Mouse (Mus musculus) adrenal gland, postnatal 25 days (tissue): ENCODE results near the gene Krtap13. TPM values are rescaled to one million over a fixed set of nuclear protein-coding genes. Genes with fewer than 3 reads are reported as not detected.
"Not testable (repeated sequence)": the region's sequence is repeated elsewhere in the genome, so short reads cannot be mapped to it uniquely, and the experiment has no call there.

Experiments used
- DNase-seq: peaks from one replicate; pipeline ENCODE4 v3.0.0; 2021; ENCODE audit warnings: mixed read lengths
- long read RNA-seq: library from polyadenylated mRNA; stranded (forward); transcript quantifications from one replicate; pipeline ENCODE4 v2.0.0, GENCODE M21; 2021
- total RNA-seq: library from RNA; stranded (reverse); gene quantifications from 2 replicates; pipeline ENCODE4 v1.2.3, GENCODE M21; 2021

Krtap13 gene
- not detected in 2 replicates for total RNA-seq
- long read RNA-seq, result 0 reads

DNA sequence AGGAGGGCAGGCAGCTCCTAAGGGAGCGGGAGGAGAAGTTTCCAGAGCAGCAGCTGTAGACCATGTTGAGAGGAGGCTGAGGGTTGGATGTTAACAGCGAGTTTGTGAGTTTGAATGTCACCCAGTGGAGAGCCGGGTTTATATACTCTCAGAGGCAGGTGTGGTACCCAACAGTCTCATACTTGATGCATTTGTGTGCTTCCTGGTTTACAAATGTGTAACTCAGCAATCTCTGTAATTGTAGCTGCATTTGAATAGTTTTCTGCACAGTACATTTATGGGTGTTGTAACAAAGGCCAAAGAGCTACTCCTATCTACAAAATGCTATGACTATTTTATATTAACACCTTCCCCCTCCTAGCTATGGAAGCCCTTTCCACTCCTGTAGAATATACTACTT lies at the start of gene Krtap13:
Gene Krtap13, minus strand, starts transcription at position 101 of the 400 bp plus-strand sequence.
- not testable (repeated sequence) for DNase-seq

DNA sequence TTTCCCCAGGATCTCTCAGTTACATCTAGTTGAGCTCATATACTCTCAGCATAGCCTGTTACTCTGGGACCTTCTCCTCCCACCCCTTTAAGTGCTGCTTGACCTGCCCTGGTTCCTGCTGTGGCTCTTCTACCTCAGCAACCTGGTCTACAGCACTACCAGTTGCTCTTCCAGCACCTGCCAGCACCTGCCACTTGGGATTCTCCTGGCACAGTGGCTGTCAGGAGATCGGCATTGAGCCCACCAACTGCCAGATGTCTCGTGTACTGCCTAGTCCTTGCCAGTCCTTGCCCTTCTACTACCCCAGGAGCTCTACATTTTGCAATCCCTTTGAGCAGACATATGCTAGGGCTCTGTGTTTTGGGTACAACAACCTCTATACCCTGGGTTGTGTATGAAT lies 35.4 kb upstream of the Krtap13 start:
- DNase-seq, result no peak

DNA sequence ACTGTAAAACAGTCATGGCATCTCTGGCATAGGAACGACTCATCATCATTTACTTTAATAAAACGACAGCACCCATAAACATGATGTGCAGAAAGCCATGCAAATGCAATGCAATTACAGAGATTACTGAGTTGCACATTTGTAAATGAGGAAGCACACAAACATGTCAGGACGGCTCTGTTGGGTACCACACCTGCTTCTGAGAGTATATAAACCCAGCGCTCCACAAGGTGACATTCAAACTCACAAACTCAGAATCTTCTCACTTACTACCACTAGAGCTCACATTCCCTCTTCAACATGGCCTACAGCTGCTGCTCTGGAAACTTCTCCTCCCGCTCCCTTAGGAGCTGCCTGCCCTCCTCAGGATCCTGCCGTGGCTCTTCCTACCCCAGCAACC lies 26.2 kb upstream of the Krtap13 start, which contains the start of gene Gm5965:
Gene Gm5965, plus strand, starts transcription at position 301 of the 400 bp plus-strand sequence.
- DNase-seq, result no peak

DNA sequence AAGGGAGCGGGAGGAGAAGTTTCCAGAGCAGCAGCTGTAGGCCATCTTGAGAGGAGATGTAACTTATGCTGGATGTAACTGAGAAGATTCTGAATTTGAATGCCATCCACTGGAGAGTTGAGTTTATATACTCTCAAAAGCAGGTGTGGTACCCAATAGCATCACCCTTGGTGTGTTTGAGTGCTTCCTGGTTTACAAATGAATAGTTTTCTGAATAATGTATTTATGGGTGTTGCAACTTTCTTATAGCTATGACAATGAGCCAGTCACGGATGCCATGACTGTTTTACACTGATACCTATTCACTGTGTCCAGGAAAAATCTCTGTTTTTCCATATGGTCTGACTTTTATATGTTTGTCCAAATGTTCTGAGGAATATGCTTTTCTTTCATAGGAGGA lies 22.7 kb upstream of the Krtap13 start, which contains the start of gene 2310057N15Rik:
Gene 2310057N15Rik, minus strand, starts transcription at position 101 of the 400 bp plus-strand sequence.
- DNase-seq, result no peak

DNA sequence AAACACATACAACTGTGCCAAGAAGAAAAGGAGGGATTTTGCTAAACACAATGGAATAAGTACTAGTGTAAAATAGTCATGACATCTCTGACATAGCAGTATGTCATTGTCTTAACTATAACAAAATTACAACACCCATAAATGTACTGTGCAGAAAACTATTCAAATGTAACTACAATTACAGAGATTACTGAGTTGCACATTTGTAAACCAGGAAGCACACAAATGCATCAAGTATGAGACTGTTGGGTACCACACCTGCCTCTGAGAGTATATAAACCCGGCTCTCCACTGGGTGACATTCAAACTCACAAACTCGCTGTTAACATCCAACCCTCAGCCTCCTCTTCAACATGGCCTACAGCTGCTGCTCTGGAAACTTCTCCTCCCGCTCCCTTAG lies 7.1 kb upstream of the Krtap13 start, which contains the start of gene 2310034C09Rik:
Gene 2310034C09Rik, plus strand, starts transcription at position 301 of the 400 bp plus-strand sequence.
- not testable (repeated sequence) for DNase-seq

GRCm38 (mm10) chr16:88747943-88748342 lies 3.5 kb downstream of the Krtap13 start:
- no peak for DNase-seq

DNA sequence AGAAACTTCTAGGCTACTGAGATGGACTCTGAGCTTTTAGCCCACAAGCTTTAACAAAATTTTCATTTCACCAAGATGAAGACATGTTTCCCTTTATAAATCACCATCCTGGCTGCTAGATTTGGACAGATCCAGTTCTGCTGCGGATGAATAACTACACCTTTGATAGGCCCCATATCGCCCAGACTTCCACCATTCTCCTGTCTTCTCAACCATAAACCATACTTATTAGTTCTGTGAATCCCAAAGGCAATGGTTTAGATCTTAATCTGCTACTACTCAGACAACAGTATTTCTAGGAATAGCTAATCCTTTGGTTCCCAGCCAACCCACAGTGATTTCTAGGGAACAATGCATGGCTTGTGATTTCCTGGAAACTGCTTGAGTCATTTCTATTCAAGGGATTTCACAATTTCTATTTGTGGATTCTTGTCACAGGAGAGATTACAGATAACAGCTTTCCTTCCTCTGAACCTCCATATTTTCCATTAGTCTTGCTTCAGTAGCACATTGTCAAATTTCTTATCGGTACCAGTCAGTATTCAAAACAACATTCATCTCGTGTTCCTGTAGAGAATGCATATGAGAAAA lies 6.6 kb downstream of the Krtap13 start:
- DNase-seq, result no peak

DNA sequence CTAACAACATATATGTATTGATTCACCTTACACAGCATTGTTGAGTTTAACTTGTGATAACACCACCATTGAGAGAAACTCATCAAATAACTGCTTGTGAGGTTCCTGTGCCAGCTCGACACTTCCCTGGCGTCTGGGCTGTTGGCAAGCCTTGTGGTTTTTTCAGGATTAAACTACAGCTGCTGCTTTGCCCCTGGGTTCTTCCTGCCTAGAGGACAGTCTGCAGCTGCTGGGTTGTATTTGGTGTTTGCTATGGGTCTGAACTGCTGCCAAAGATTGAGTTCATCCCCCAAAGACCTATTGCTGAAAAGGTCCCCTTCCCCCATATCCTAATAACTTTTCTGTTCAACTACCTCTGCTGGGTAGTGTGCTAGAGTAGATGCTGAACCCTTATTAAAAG lies 16.0 kb downstream of the Krtap13 start:
- DNase-seq, result no peak

DNA sequence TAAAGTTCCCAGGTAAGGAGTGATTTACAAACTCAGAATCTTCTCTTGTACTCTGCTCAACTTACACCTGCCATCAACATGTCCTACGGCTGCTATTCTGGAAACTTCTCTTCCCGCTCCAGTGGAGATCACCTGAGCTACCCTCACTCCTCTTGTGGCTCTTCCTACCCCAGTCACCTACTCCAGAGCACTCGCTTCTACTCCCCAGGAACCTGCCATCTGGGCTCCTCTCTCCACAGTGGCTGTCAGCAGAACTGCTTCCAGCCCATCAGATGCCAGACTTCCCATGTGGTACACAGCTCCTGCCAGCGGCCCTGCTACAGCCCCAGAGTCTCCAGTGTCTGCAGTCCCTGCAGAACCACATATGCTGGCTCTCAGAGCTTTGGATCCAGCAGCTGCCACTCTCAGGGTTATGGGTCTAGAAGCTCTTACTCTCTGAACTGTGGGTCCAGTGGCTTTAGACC lies 22.6 kb downstream of the Krtap13 start, which contains the start of gene Krtap13-1:
Gene Krtap13-1, plus strand, starts transcription at position 51 of the 464 bp plus-strand sequence.
- no peak for DNase-seq

GRCm38 (mm10) chr16:88720031-88720430 lies 31.4 kb downstream of the Krtap13 start:
- no peak for DNase-seq

GRCm38 (mm10) chr16:88716549-88716948 lies 34.9 kb downstream of the Krtap13 start:
- no peak for DNase-seq

DNA sequence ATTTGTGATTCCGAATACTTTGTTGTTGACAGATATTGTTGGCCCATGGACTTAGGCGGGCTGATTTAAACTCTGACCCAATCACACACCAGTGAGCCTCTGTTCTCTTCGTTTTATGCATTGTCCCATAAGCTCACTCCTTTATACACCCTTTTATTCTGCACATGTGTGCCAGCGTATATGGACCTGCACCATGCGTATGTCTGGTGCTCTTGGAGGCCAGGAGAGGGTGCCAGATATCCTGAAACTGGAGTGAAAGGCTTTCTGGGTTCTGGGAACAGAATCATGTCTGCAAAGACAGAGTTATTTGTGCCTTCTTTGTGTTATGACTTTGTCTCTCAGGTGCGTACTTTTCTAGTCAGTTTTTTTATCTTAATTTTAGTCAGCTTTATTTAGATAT lies 40.2 kb downstream of the Krtap13 start:
- no peak for DNase-seq

GRCm38 (mm10) chr16:88710757-88711156 lies 40.7 kb downstream of the Krtap13 start:
- DNase-seq, result no peak

DNA sequence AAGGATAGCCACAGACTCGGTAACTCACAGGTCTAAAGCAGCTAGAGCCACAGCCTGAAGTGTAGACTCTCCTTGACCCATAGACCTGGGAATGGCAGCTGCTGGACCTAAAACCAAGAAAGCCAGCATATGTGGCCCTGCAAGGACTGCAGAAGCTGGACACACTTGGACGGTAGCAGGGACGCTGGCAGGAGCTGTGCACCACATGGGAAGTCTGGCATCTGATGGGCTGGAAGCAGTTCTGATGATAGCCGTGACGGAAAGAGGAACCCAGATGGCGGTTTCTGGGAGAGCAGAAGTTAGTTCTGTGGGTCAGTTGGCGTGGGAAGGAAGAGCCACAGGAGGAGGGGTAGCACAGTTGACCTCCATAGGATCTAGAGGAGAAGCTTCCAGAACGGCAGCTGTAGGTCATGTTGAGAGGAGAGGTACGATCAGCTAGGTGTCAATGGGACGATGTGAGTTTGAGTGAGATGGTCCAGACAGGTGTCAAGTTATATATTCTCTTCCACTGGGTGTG lies 43.9 kb downstream of the Krtap13 start, which contains the start of gene 2310061N02Rik:
Gene 2310061N02Rik, minus strand, starts transcription at position 467 of the 517 bp plus-strand sequence.
- DNase-seq, result no peak

DNA sequence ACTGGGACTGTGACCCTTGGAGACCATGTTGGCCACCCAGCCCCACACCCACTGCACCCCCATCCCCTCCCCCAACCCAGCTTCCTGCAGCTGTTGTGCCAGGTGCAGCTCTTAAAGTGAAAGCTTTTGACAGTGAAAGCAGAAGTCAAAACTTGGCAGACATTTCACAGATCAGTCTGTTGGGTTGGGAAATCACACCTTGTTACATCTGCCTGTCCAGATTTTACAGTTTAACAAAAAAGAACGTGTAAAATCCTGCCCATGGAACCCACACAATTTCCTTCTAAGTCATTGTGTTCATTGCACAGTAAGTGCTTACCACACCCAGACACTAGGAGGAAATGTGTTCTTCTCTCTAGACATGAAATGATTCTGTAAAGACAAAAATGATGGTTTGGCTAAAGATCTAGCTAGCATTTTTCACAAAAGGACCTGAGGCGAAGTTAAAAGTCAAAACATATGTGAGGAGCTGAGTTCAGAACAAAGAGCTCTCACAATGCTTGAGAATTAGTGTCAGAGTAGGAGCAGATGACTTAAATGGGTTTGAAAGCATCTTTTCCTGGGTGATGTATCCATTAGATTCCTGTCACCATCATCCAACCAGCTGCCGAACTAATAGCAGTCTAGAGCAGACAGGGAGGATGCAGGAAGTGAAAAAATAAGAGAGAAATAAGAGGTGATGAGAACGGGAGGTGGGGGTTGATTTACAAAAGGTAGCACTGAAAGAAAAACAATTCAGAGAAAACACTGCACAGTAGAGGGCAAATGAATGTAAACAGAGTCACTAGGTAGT lies 50.2 kb downstream of the Krtap13 start:
- no peak for DNase-seq

Other genes with a start within 250 kb of the Krtap13 start
- gene Cldn17, start 244.7 kb downstream of the Krtap13 start, total RNA-seq, result not detected in 2 replicates
- not detected in 2 replicates for gene Cldn8, start 188.5 kb downstream of the Krtap13 start, total RNA-seq
- not detected in 2 replicates for gene Krtap24-1, start 139.4 kb downstream of the Krtap13 start, total RNA-seq
- not detected in 2 replicates for gene 2310079G19Rik, start 124.0 kb downstream of the Krtap13 start, total RNA-seq
- gene Krtap26-1, start 103.8 kb downstream of the Krtap13 start, total RNA-seq, result not detected in 2 replicates
- gene Krtap27-1, start 80.0 kb downstream of the Krtap13 start, total RNA-seq, result not detected in 2 replicates
- gene 2310061N02Rik, start 43.7 kb downstream of the Krtap13 start, total RNA-seq, result not detected in 2 replicates
- not detected in 2 replicates for gene Krtap13-1, start 22.8 kb downstream of the Krtap13 start, total RNA-seq
- gene 2310034C09Rik, start 7.2 kb upstream of the Krtap13 start, total RNA-seq, result not detected in 2 replicates
- gene 2310057N15Rik, start 22.6 kb upstream of the Krtap13 start, total RNA-seq, result not detected in 2 replicates
- gene Gm5965, start 26.3 kb upstream of the Krtap13 start, total RNA-seq, result not detected in 2 replicates
- not detected in 2 replicates for gene Gm20741, start 60.6 kb upstream of the Krtap13 start, total RNA-seq
- not detected in 2 replicates for gene Krtap15, start 68.6 kb upstream of the Krtap13 start, total RNA-seq
- gene Krtap14, start 74.5 kb upstream of the Krtap13 start, total RNA-seq, result not detected in 2 replicates
- gene Krtap19-1, start 117.8 kb upstream of the Krtap13 start, total RNA-seq, result not detected in 2 replicates
- not detected in 2 replicates for gene Krtap19-2, start 122.6 kb upstream of the Krtap13 start, total RNA-seq
- gene Krtap19-3, start 126.4 kb upstream of the Krtap13 start, total RNA-seq, result not detected in 2 replicates
- gene Krtap19-4, start 133.5 kb upstream of the Krtap13 start, total RNA-seq, result not detected in 2 replicates
- not detected in 2 replicates for gene Krtap19-5, start 144.8 kb upstream of the Krtap13 start, total RNA-seq
- not detected in 2 replicates for gene Krtap19-9b, start 180.6 kb upstream of the Krtap13 start, total RNA-seq
- gene Krtap16-3, start 211.2 kb upstream of the Krtap13 start, total RNA-seq, result not detected in 2 replicates